Comparison of ENCODE assay signal across 11 mouse cellular contexts in genomic region chr15:84312878-84313565, GRCm38 (mm10). TPM values are rescaled to one million over a fixed set of nuclear protein-coding genes. Genes with fewer than 3 reads are reported as not detected.
DNase-seq lines count a peak whose midpoint lies in the region; ATAC-seq and TF ChIP-seq lines count a peak whose summit lies in the region.
"Had no signal": no experiment of that assay in that cellular context is flagged by ENCODE, and none has a peak within 500 bp of the region (broad histone marks: within the 10 kb centered on the region; RNA-seq: fewer than 3 reads in every experiment).

No protein-coding gene starts in this region.

- no peak for DNase-seq in intestine, embryonic 14.5 days (ENCODE audit: low spot score)
- DNase-seq in thymus, adult 2 months: no peak
- no peak for DNase-seq in thymus, adult 18-20 months
- DNase-seq in limb, embryonic 14.5 days (ENCODE audit: low spot score): no peak
- DNase-seq in left cerebral cortex, postnatal 25 days (ENCODE audit: low spot score in 2 of 2): no peak
- DNase-seq in cerebellum, adult 2 months: no peak
- DNase-seq in layer of hippocampus, postnatal 25 days (ENCODE audit: extremely low spot score in 1 of 2, low spot score in 1 of 2): no peak
- DNase-seq: adrenal gland, postnatal 10 days; cerebellum, postnatal 36 days; forebrain, postnatal 0 days had no signal

- H3K36me3 ChIP-seq in intestine, embryonic 14.5 days (ENCODE audit: control insufficient read depth, insufficient read depth, low read length): no peaks in the 10 kb centered on the region
- H3K36me3 ChIP-seq in intestine, postnatal 0 days (ENCODE audit: control insufficient read depth, insufficient read depth): no peaks in the 10 kb centered on the region
- H3K36me3 ChIP-seq in thymus, adult 2 months (ENCODE audit: control insufficient read depth, insufficient read depth, low read length): no peaks in the 10 kb centered on the region
- H3K36me3 ChIP-seq in limb, embryonic 14.5 days (ENCODE audit: control insufficient read depth, insufficient read depth, low read length): no peaks in the 10 kb centered on the region

- H3K9me3 ChIP-seq in intestine, embryonic 14.5 days (ENCODE audit: control insufficient read depth, low read length): no peaks in the 10 kb centered on the region
- no peaks in the 10 kb centered on the region for H3K9me3 ChIP-seq in intestine, postnatal 0 days (ENCODE audit: control insufficient read depth)
- H3K9me3 ChIP-seq in limb, embryonic 14.5 days (ENCODE audit: control insufficient read depth, low read length): no peaks in the 10 kb centered on the region

- H3K9ac ChIP-seq in intestine, embryonic 14.5 days (ENCODE audit: low read length): no peak overlapping the region
- H3K9ac ChIP-seq in intestine, postnatal 0 days (ENCODE audit: low read depth, low read length): no peak overlapping the region
- no peak overlapping the region for H3K9ac ChIP-seq in limb, embryonic 14.5 days (ENCODE audit: low read depth, low read length, severe bottlenecking)
- H3K9ac ChIP-seq: forebrain, postnatal 0 days had no signal

- WGBS in intestine, embryonic 14.5 days: 58% methylated on average over 9 of the region's 10 CpGs
- 51% methylated on average over 8 of the region's 10 CpGs for WGBS in intestine, postnatal 0 days
- 21% methylated on average over 10 of the region's 10 CpGs for WGBS in thymus, adult 2 months
- WGBS in limb, embryonic 14.5 days: 36% methylated on average over 10 of the region's 10 CpGs
- WGBS in cerebellum, adult 2 months: 81% methylated on average over 10 of the region's 10 CpGs

- TF ChIP-seq CTCF in intestine, postnatal 0 days (IDR thresholded peaks at IDR 0.05; ENCODE audit: low read depth): no peak
- TF ChIP-seq CTCF in thymus, adult 2 months (IDR thresholded peaks at IDR 0.05; ENCODE audit: borderline replicate concordance, control insufficient read depth, extremely low read depth, insufficient read depth, low read length, poor library complexity): no peak
- TF ChIP-seq CTCF in cerebellum, adult 2 months (IDR thresholded peaks at IDR 0.05; ENCODE audit: borderline replicate concordance, insufficient read depth, low read depth, low read length): no peak

- peaks cover 19% of the 10 kb centered on the region for H3K4me1 ChIP-seq in intestine, embryonic 14.5 days (replicated peaks; ENCODE audit: control insufficient read depth, insufficient read depth, low read length)
- peaks cover 4% of the 10 kb centered on the region; the same call in 1 of the 2 replicates for H3K4me1 ChIP-seq in intestine, postnatal 0 days (replicated peaks; ENCODE audit: control insufficient read depth, insufficient read depth, low read length)
- H3K4me1 ChIP-seq in thymus, adult 2 months (replicated peaks; ENCODE audit: control insufficient read depth, insufficient read depth, low read length): peaks cover 52% of the 10 kb centered on the region
- H3K4me1 ChIP-seq in limb, embryonic 14.5 days (ENCODE audit: control insufficient read depth, insufficient read depth, low read length): peaks cover 33% of the 10 kb centered on the region
- peaks cover 14% of the 10 kb centered on the region for H3K4me1 ChIP-seq in cerebellum, adult 2 months (ENCODE audit: control insufficient read depth, insufficient read depth, low read length)

- H3K4me2 ChIP-seq in intestine, embryonic 14.5 days (ENCODE audit: low read length): no peak overlapping the region
- no peak overlapping the region for H3K4me2 ChIP-seq in intestine, postnatal 0 days (replicated peaks; ENCODE audit: low read depth)
- H3K4me2 ChIP-seq in limb, embryonic 14.5 days (replicated peaks; ENCODE audit: low read depth, low read length, severe bottlenecking): peak overlapping the region; percentile 9; the same call in 1 of the 2 replicates

- 0 out of 2 replicates have a peak, but pooled peaks have one; percentile 48 for ATAC-seq in intestine, embryonic 14.5 days (replicated peaks; ENCODE audit: low FRiP score, low TSS enrichment, low read depth)
- no peak for ATAC-seq in intestine, postnatal 0 days
- peak; percentile 27 for ATAC-seq in limb, embryonic 14.5 days (ENCODE audit: low FRiP score, low read depth)
- ATAC-seq: forebrain, postnatal 0 days had no signal

- H3K27ac ChIP-seq in intestine, embryonic 14.5 days (ENCODE audit: low read depth): no peak overlapping the region
- H3K27ac ChIP-seq in intestine, postnatal 0 days (ENCODE audit: low read depth, low read length): no peak overlapping the region
- peak overlapping the region; percentile 92 for H3K27ac ChIP-seq in thymus, adult 2 months (ENCODE audit: control insufficient read depth, insufficient read depth, low read length)
- H3K27ac ChIP-seq in limb, embryonic 14.5 days (replicated peaks; ENCODE audit: low read depth, low read length): peak overlapping the region; percentile 55; the same call in 1 of the 2 replicates
- no peak overlapping the region for H3K27ac ChIP-seq in cerebellum, adult 2 months (ENCODE audit: insufficient read depth, low read length)

- TF ChIP-seq POLR2A in thymus, adult 2 months (IDR thresholded peaks at IDR 0.05; ENCODE audit: control insufficient read depth, extremely low read depth, insufficient read depth, low read length, poor library complexity): no peak
- no peak for TF ChIP-seq POLR2A in limb, embryonic 14.5 days (IDR thresholded peaks at IDR 0.05; ENCODE audit: borderline replicate concordance, extremely low read depth, insufficient read depth, insufficient read length)
- TF ChIP-seq POLR2A in cerebellum, adult 2 months (IDR thresholded peaks at IDR 0.05; ENCODE audit: borderline replicate concordance, insufficient read depth, low read length): no peak

- H3K27me3 ChIP-seq in intestine, embryonic 14.5 days (replicated peaks; ENCODE audit: control insufficient read depth, insufficient read depth, low read length): no peaks in the 10 kb centered on the region
- no peaks in the 10 kb centered on the region for H3K27me3 ChIP-seq in intestine, postnatal 0 days (replicated peaks; ENCODE audit: control insufficient read depth, insufficient read depth, low read length)
- no peaks in the 10 kb centered on the region for H3K27me3 ChIP-seq in thymus, adult 2 months (ENCODE audit: control insufficient read depth, insufficient read depth, low read length)
- no peaks in the 10 kb centered on the region for H3K27me3 ChIP-seq in limb, embryonic 14.5 days (ENCODE audit: control insufficient read depth, insufficient read depth, low read length)
- no peaks in the 10 kb centered on the region for H3K27me3 ChIP-seq in cerebellum, adult 2 months (ENCODE audit: control insufficient read depth, insufficient read depth, low read length)

- intact Hi-C loops in left cerebral cortex, postnatal 25 days (cut with DNase I): no loop called here

- H3K4me3 ChIP-seq in intestine, embryonic 14.5 days (ENCODE audit: low read depth, low read length): no peak overlapping the region
- no peak overlapping the region for H3K4me3 ChIP-seq in intestine, postnatal 0 days (ENCODE audit: low read depth, low read length)
- H3K4me3 ChIP-seq in thymus, adult 2 months (ENCODE audit: control insufficient read depth, insufficient read depth, low read length): 0 out of 2 replicates have a peak overlapping the region, but pooled peaks have one; percentile 6
- H3K4me3 ChIP-seq in limb, embryonic 14.5 days (replicated peaks; ENCODE audit: low read length): no peak overlapping the region
- H3K4me3 ChIP-seq in cerebellum, adult 2 months (replicated peaks; ENCODE audit: insufficient read depth, low read depth, low read length): no peak overlapping the region

RNA-seq across cellular contexts. Expression of gene Parvg, which starts 10.8 kb away (rescaled TPM):
- polyA plus RNA-seq in intestine, embryonic 14.5 days (2014; fragmentation: Nextera tagmentation; extraction: Ambion mirVana): 1.9 and 2.0 TPM in 2 replicates
- 1.1 and 1.2 TPM in 2 replicates for polyA plus RNA-seq in intestine, postnatal 0 days (2015; fragmentation: Nextera tagmentation; extraction: Ambion mirVana)
- 183 and 185 TPM in 2 replicates for polyA plus RNA-seq in thymus, adult 2 months (2012; rRNA removed)
- polyA plus RNA-seq in limb, embryonic 14.5 days (2012; rRNA removed): 3.6 and 3.9 TPM in 2 replicates
- 2.5 and 2.8 TPM in 2 replicates for polyA plus RNA-seq in limb, embryonic 14.5 days (2014; fragmentation: Nextera tagmentation; extraction: Ambion mirVana)
- total RNA-seq in left cerebral cortex, postnatal 25 days (2021): 1 to 10 TPM; 4.6 to 6.3 TPM
- 1.3 and 1.4 TPM in 2 replicates for polyA plus RNA-seq in cerebellum, adult 2 months (2012; rRNA removed)
- 10 to 100 TPM; 15.8 to 19.2 TPM for total RNA-seq in layer of hippocampus, postnatal 25 days (2021)

Comparison
In these comparisons a context has a peak if more than half of its experiments do, and no peak if none do; other contexts are left out.
1. H3K27ac ChIP-seq: peak in thymus, adult 2 months (single experiment) and limb, embryonic 14.5 days (single experiment); none in intestine, embryonic 14.5 days (single experiment), intestine, postnatal 0 days (single experiment) and cerebellum, adult 2 months (single experiment).
2. RNA of gene Parvg, which starts 10.8 kb away (polyA plus RNA-seq): 183 to 185 TPM in thymus, adult 2 months; 2.5 to 3.9 TPM in limb, embryonic 14.5 days, 1.9 to 2.0 TPM in intestine, embryonic 14.5 days, 1.3 to 1.4 TPM in cerebellum, adult 2 months and 1.1 to 1.2 TPM in intestine, postnatal 0 days; every median in the first group is over 10 times any median in the second.